Mouse (Mus musculus): ENCODE data around the gene Rnf8. TPM values are rescaled to one million over a fixed set of nuclear protein-coding genes. Genes with fewer than 3 reads are reported as not detected.
A peak's percentile ranks its signal among the peaks of the same experiment; 100 is the strongest.

Gene Rnf8
- polyA plus RNA-seq, 1 experiment = 72.1 TPM

- Histone ChIP-seq H3K4me3 (replicated peaks; ENCODE audit: insufficient read depth, low read depth, low read length) (no peak overlapping the region), H3K27ac (ENCODE audit: insufficient read depth, low read length) (no peak overlapping the region), H3K27me3 (ENCODE audit: control insufficient read depth, insufficient read depth, low read length) (no peaks in the 10 kb centered on the region), H3K4me1 (ENCODE audit: control insufficient read depth, insufficient read depth, low read length) (peaks cover 11% of the 10 kb centered on the region)
- 60% methylated on average over 3 of the region's 3 CpGs for WGBS
- TF ChIP-seq POLR2A (IDR thresholded peaks at IDR 0.05; ENCODE audit: borderline replicate concordance, insufficient read depth, low read length) (no peak), CTCF (IDR thresholded peaks at IDR 0.05; ENCODE audit: borderline replicate concordance, insufficient read depth, low read depth, low read length) (no peak)
- DNase-seq = no peak
Measured at GRCm38 (mm10) chr17:29642219-29642618, 27.6 kb downstream of the Rnf8 start.

DNA sequence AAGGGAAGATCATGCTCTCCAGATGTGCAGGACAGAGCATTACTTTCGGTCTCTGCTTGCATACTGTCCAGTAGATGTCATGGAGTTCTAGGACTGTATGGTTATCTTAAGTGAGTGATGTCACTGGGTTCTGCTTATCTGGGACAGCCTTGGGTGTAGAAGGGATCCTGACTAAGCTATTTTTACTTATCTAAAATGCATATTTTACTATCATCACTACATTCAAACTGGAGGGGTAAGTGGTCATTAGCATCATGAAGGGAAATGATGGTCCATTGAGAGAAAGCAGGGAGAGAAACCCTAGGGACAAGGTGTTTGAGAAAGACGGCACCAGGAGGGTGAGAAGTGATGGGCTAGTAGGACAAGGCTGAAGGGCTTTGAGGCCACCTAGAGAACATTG, 43.7 kb downstream of the Rnf8 start:
- DNase-seq = no peak
- no peak overlapping the region for H3K27ac ChIP-seq (ENCODE audit: insufficient read depth, low read length)
- 90% methylated on average over 2 of the region's 2 CpGs for WGBS

DNA sequence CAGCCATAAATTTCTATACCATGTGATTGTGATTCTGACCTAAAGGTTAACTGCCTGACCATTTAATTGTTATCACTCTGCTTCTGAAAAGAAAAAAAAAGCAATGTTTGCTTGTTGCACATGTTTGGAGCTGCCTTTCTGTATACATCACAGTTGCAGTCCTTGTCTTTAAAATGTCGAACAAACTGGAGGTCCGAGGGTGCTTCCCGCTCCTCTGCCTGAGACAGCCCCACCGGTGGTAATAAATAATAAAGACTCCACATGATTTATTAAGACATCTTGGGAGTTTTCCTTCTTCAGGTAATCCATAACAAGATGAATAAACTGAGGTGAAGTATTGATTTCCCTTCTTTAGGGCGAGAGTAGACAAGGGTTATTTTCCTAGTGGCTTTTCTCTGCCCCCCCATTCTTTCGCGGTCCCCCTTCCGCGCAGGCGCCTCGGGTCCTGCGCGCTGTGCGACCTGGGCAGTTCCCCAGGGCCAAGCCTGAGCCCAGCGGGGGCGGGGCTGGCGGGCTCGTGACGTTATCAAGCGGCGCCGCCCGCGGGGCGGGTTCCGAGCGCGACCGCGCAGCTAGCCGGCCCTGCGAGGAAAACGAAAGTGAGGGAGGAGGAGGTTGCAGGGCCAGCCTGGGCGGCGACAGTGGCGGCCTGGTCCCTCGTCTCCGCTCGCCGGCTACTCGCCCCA, 45.6 kb downstream of the Rnf8 start, which contains the start of gene Cmtr1:
TSS of gene Cmtr1 (plus strand) at position 520 of the 686 bp plus-strand sequence.
- DNase-seq = peak; percentile 96 to 98
- peak within 1 kb of the TSS; percentile 95 for H3K4me3 ChIP-seq (replicated peaks; ENCODE audit: insufficient read depth, low read depth, low read length)
- H3K27me3 ChIP-seq (ENCODE audit: control insufficient read depth, insufficient read depth, low read length) = no peaks in the 10 kb centered on the region
- WGBS = under 1% methylated on average over 41 of the region's 41 CpGs
- no peaks in the 10 kb centered on the region; the same call in 1 of the 2 replicates for H3K4me1 ChIP-seq (ENCODE audit: control insufficient read depth, insufficient read depth, low read length)
- H3K27ac ChIP-seq (ENCODE audit: insufficient read depth, low read length) = peak within 1 kb of the TSS; percentile 98
- TF ChIP-seq CTCF (IDR thresholded peaks at IDR 0.05; ENCODE audit: borderline replicate concordance, insufficient read depth, low read depth, low read length) = no peak
- TF ChIP-seq POLR2A (IDR thresholded peaks at IDR 0.05; ENCODE audit: borderline replicate concordance, insufficient read depth, low read length) = peak; percentile 89

More for the DNA sequence above, 43.7 kb downstream of the Rnf8 start:
- TF ChIP-seq POLR2A (IDR thresholded peaks at IDR 0.05; ENCODE audit: borderline replicate concordance, insufficient read depth, low read length) = no peak
- no peak for TF ChIP-seq CTCF (IDR thresholded peaks at IDR 0.05; ENCODE audit: borderline replicate concordance, insufficient read depth, low read depth, low read length)
- Histone ChIP-seq H3K4me3 (replicated peaks; ENCODE audit: insufficient read depth, low read depth, low read length) (no peak overlapping the region), H3K27me3 (ENCODE audit: control insufficient read depth, insufficient read depth, low read length) (no peaks in the 10 kb centered on the region), H3K4me1 (ENCODE audit: control insufficient read depth, insufficient read depth, low read length) (no peaks in the 10 kb centered on the region; the same call in 1 of the 2 replicates)

DNA sequence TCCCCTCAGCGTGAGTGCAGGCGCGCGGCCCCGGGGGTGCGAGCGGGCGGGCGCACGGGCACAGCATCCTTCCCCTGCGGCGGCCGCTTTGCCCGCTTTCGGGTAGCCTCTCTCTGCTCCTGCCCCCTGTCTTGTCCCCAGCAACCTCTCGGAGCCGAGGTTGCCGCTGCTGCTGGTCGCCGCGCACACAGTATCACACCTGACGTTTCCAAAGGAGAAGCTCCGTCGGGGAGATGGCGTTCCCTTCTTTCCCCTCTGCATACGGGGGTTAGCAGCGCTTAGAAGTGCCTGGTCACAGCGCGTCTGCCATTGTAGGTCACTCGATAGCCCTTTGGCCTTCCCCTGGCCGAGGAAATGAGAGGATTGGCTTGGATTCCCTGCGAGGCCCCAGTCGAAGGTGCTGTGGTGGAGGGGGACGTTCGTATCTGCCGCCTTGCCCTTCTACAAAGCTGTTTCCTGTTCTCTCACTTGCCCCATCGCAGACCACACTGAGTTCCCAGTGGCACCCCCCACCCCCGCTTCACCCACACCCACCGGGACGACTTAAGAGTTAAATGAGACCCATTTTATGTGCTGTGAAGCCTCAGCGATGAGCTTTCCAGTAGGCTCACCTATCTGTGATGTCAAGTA, 46.3 kb downstream of the Rnf8 start:
- WGBS = under 1% methylated on average over 41 of the region's 41 CpGs
- no peak for DNase-seq
- TF ChIP-seq CTCF (IDR thresholded peaks at IDR 0.05; ENCODE audit: borderline replicate concordance, insufficient read depth, low read depth, low read length) = no peak
- no peak for TF ChIP-seq POLR2A (IDR thresholded peaks at IDR 0.05; ENCODE audit: borderline replicate concordance, insufficient read depth, low read length)
- peak overlapping the region; percentile 95 for H3K4me3 ChIP-seq (replicated peaks; ENCODE audit: insufficient read depth, low read depth, low read length)
- no peaks in the 10 kb centered on the region for H3K27me3 ChIP-seq (ENCODE audit: control insufficient read depth, insufficient read depth, low read length)
- peak overlapping the region; percentile 98 for H3K27ac ChIP-seq (ENCODE audit: insufficient read depth, low read length)
- H3K4me1 ChIP-seq (ENCODE audit: control insufficient read depth, insufficient read depth, low read length) = no peaks in the 10 kb centered on the region; the same call in 1 of the 2 replicates

- no peak for TF ChIP-seq POLR2A (IDR thresholded peaks at IDR 0.05; ENCODE audit: borderline replicate concordance, insufficient read depth, low read length)
- TF ChIP-seq CTCF (IDR thresholded peaks at IDR 0.05; ENCODE audit: borderline replicate concordance, insufficient read depth, low read depth, low read length) = no peak
- Histone ChIP-seq H3K4me1 (ENCODE audit: control insufficient read depth, insufficient read depth, low read length) (peaks cover 4% of the 10 kb centered on the region; the same call in 1 of the 2 replicates), H3K27me3 (ENCODE audit: control insufficient read depth, insufficient read depth, low read length) (no peaks in the 10 kb centered on the region), H3K27ac (ENCODE audit: insufficient read depth, low read length) (no peak overlapping the region), H3K4me3 (replicated peaks; ENCODE audit: insufficient read depth, low read depth, low read length) (no peak overlapping the region)
- DNase-seq = peak in 1 of 2 experiments; percentile 44
- WGBS = 30% methylated on average over 6 of the region's 6 CpGs
Measured at GRCm38 (mm10) chr17:29662145-29662544, 47.6 kb downstream of the Rnf8 start.

GRCm38 (mm10) chr17:29668051-29668986, 53.7 kb downstream of the Rnf8 start:
- peak overlapping the region; percentile 96 for H3K27ac ChIP-seq (ENCODE audit: insufficient read depth, low read length)
- WGBS = 18% methylated on average over 10 of the region's 10 CpGs
- H3K27me3 ChIP-seq (ENCODE audit: control insufficient read depth, insufficient read depth, low read length) = no peaks in the 10 kb centered on the region
- H3K4me1 ChIP-seq (ENCODE audit: control insufficient read depth, insufficient read depth, low read length) = peaks cover 28% of the 10 kb centered on the region
- DNase-seq = peak; percentile 88 to 93
- TF ChIP-seq CTCF (IDR thresholded peaks at IDR 0.05; ENCODE audit: borderline replicate concordance, insufficient read depth, low read depth, low read length) = no peak
- H3K4me3 ChIP-seq (replicated peaks; ENCODE audit: insufficient read depth, low read depth, low read length) = no peak overlapping the region

DNA sequence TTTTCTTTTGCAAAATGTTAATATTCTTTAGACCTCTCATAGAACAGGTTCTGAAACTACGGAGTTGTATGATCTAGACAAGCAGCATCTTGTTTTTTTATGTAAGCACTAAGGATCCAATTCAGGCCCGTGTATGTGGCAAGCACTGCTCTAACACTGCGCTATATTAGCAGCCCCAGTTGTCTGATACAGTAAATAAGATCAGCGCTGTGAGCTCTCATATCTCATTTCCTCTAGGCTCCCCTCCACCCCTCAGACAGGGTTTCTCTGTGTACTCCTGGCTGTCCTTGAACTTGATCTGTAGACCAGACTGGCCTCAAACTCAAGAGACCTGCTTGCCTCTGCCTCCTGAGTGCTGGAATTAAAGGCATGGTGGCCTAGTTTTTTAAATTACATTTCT, 54.4 kb downstream of the Rnf8 start:
- Histone ChIP-seq H3K4me1 (ENCODE audit: control insufficient read depth, insufficient read depth, low read length) (peaks cover 28% of the 10 kb centered on the region), H3K27me3 (ENCODE audit: control insufficient read depth, insufficient read depth, low read length) (no peaks in the 10 kb centered on the region), H3K27ac (ENCODE audit: insufficient read depth, low read length) (peak overlapping the region; percentile 44), H3K4me3 (replicated peaks; ENCODE audit: insufficient read depth, low read depth, low read length) (no peak overlapping the region)
- WGBS = 73% methylated on average over 4 of the region's 4 CpGs
- TF ChIP-seq CTCF (IDR thresholded peaks at IDR 0.05; ENCODE audit: borderline replicate concordance, insufficient read depth, low read depth, low read length) (no peak), POLR2A (IDR thresholded peaks at IDR 0.05; ENCODE audit: borderline replicate concordance, insufficient read depth, low read length) (no peak)
- no peak for DNase-seq

Measured in cerebellum, adult 2 months (tissue).